Mouse (Mus musculus) embryo, embryonic 9.5 days (tissue): ENCODE results near the gene Gm10645.

ENCODE experiments used
- DNase-seq: peaks from one replicate; pipeline ENCODE4 v3.0.0-alpha.2; 2017; ENCODE audit errors: extremely low spot score

Gene Gm10645

GRCm38 (mm10) chr8:83169127-83169526 is 3.2 kb upstream of the Gm10645 start:
- no peak for DNase-seq

GRCm38 (mm10) chr8:83167932-83168331 is 2.0 kb upstream of the Gm10645 start:
- no peak for DNase-seq

- peak; percentile 67 for DNase-seq
Measured at GRCm38 (mm10) chr8:83165235-83165930, 587 bp downstream of the Gm10645 start, which contains the start of gene Tbc1d9. Gene Tbc1d9, plus strand, starts transcription at chr8:83165352.

GRCm38 (mm10) chr8:83160613-83161012 is 5.4 kb downstream of the Gm10645 start:
- no peak for DNase-seq

- DNase-seq: no peak
Measured at GRCm38 (mm10) chr8:83159615-83160014, 6.4 kb downstream of the Gm10645 start.

GRCm38 (mm10) chr8:83158971-83159370 is 7.0 kb downstream of the Gm10645 start:
- no peak for DNase-seq

- DNase-seq: no peak
Measured at GRCm38 (mm10) chr8:83155110-83155509, 10.9 kb downstream of the Gm10645 start.

- no peak for DNase-seq
Measured at GRCm38 (mm10) chr8:83152470-83152869, 13.5 kb downstream of the Gm10645 start.

GRCm38 (mm10) chr8:83152055-83152454 is 13.9 kb downstream of the Gm10645 start:
- no peak for DNase-seq

GRCm38 (mm10) chr8:83149124-83149523 is 16.8 kb downstream of the Gm10645 start:
- no peak for DNase-seq

- no peak for DNase-seq
Measured at GRCm38 (mm10) chr8:83145421-83145820, 20.5 kb downstream of the Gm10645 start.

- DNase-seq: no peak
Measured at GRCm38 (mm10) chr8:83144601-83145000, 21.4 kb downstream of the Gm10645 start.

GRCm38 (mm10) chr8:83141358-83141757 is 24.6 kb downstream of the Gm10645 start:
- DNase-seq: no peak

- no peak for DNase-seq
Measured at GRCm38 (mm10) chr8:83140701-83141111, 25.3 kb downstream of the Gm10645 start.

GRCm38 (mm10) chr8:83140068-83140467 is 25.9 kb downstream of the Gm10645 start:
- DNase-seq: no peak

GRCm38 (mm10) chr8:83135086-83135485 is 30.9 kb downstream of the Gm10645 start:
- DNase-seq: no peak
